Mouse (Mus musculus) heart, postnatal 4 days (tissue): Measurements from ENCODE around the gene AA986860. TPM values are rescaled to one million over a fixed set of nuclear protein-coding genes. Genes with fewer than 3 reads are reported as not detected.

ENCODE experiments used
- DNase-seq: peaks from one replicate; pipeline ENCODE4 v3.0.0; 2021
- total RNA-seq, 2 experiments: library from RNA; stranded (reverse); gene quantifications; 2 replicates each; pipeline ENCODE4 v1.2.3; 2021

AA986860 gene
- total RNA-seq = under 1 TPM; 0.79 to 0.97 TPM

DNA sequence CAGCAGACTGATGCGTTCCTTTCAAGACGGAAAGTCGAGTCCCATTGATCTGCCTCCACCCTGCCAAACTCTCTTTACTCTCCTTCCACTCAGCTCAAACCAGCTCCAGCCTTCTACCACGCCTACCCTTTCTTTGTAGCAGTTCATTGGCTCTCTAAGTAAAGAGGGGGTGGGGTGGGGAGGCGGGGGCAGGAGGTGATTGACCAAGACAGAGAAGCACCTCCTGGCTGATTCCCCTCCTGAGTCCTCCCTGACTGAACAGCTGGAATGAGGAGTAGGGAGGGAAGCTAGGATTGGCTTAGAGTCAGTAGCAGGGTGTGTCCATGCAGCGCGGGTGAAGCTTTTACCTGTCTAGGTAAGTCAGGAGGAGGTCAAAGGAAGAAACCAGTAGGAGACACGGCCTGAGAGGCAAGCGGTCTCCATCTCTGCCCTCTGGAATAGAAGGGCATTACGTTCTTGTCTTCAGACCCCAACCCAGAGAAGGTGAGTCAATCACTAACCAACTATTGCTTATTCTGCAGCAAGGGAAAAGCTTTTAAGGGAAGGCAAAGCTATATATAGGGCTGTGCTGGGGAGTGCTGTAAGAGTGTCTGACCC is at the start of gene AA986860:
TSS of gene AA986860 (plus strand) at position 236 of the 597 bp plus-strand sequence.
- no peak for DNase-seq

DNA sequence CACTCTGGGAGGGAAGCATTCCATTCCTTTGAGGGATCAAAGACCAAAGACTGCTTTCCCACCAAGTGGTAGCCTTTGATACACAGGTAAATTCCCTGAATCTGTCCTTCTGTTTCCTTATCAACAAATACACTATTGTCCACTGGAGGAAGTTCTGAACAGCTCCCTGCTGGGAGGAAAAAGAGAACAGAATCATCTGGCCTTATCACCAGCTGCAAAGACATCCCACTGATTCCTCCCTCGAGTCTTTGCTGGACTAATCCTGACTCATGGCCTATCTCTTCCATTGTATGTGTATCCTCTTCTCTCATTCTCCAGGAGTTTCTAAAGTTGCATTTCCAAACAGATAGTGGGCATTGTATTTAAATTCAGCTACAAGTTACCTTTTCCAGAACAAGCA is 47.9 kb upstream of the AA986860 start:
- no peak for DNase-seq

DNA sequence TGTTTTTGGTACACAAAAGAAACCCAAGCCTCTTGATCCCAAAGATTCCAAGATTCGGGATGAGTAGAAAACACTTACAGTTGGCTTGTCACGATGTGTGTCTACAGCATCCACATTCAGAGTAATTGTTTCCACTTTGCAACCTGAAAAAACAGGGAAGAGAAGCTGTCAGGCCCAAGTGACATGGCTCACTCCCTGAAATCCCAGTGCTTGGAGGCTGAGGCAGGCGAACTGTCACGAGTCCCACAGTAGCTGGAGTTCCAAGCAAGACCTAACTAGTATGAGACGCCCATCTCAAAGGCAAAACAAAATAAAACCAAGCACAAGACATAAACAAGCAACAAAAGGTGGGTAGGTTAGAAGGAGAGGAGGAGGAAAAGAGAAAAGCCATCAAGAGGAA is 33.2 kb upstream of the AA986860 start:
- no peak for DNase-seq

DNA sequence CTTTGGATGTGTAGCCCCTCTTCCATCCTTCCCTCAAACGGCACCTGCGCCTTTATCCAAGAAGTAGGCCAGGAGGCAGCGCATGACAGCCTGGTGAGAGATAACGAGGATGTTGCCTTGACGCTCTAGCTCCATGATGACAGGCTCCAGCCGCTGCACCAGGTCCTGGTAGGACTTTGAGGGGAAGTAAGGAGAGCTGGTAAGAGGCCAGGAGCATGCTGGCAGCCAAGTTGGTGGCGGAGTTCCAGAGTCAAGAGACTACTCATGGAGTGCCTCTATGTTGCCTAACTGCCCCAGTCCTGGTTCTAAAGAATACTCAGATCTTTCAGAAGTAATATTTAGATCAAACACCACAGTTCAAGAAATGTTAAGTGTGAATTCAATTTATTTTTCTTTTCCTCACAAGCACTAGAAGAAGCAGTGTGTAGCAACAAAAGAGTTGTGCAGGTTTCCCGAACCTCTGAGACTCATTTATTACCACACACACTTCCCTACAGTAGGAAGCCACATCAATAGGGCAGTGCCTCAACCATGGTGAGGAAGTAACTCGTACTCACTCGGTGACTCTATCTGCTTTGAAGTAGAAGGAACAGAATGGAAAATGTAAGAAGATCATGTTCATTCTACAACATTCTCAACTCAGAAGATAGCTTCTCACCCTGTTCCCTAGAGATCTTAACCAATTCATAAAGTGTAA is 31.7 kb upstream of the AA986860 start:
- DNase-seq = peak; percentile 85

DNA sequence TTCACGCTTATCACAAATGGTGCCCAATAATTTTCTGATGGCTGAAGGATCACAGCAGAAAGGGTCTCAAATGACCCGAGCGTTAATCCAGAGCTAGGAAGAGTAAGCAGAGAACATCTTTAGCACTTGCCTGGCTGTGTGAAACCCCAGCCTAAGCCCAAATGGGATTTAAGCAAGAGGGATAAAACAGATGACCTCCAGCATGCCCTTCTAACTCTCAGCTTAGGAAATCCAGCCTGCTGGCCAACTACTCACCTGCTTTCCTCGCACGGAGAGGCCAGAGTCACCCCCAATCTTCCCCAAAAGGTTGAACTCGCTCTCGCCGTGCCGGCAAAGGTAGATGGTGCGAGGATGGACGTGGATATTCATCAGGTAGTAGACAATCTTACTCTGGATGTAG is 29.8 kb upstream of the AA986860 start:
- DNase-seq = no peak

DNA sequence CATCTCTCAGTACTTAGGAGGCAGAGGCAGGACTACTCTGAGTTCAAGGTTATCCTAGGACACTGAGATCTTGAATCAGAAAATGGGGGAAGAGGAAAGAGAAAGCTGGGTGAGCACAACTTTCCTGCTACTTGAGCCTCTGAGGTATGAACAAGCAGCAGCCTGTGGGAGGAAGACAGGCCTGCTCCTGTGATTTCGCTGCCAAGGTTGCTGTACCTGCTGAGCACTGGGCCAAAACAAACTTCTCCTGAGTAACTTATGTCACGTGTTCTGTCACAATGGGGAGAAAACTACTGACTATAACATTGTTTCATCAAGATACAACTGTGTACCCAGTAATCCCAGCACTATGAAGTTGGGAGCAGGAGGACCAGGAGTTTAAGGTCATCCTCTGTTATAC is 28.2 kb upstream of the AA986860 start:
- no peak for DNase-seq

DNA sequence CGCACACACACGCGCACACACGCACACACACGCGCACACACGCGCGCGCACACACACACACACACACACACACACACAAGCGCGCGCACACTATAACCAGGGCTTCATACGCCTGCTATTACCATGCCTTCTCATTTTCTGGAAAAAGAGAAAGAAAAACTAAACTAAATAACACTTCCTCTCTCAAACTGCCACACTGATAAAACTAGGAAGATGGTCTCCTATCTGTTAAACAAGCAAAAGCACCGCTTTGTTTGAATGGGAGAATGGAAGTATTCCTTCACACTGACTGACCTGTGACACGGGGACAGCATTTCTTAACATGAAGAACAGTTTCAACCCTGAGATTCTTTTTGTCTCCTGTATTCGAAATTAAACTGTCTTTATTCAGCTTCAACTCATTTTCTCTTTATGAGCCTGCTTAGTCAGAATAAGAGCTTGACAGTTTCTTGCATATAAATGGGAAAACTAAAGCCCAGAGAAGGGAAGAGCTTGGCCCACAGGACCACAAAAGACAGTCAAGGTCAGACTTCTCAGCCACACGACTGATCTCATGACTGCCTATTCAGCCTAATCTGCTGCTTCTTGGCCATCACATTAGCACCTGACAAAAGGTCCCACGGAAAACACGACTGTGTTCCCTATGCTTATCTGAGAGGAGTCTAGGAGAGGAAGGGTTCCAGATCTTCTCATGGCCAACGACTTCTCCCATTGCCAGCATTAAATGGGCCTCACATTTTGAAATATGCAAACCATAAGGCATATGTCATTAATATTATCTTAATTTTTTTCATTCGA is 21.3 kb upstream of the AA986860 start:
- DNase-seq = no peak

DNA sequence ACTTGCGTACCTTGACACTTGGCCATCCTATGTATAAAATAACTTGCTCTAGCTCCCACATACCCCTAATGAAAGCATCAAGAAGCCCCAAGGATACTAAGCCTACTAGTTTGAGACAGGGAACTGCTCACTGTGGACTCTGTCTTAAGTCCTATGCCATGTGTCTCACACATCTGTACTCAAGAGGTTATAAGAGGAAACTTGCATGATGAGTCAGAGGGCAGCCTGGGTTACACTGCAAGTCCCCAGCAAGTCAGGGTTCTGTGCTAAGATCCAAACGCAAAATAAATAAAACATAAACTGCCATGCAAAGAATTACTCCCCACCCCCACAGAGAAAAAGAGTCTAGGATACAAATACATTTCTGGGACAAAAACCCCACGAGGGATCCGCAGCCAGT is 17.7 kb upstream of the AA986860 start:
- DNase-seq = no peak

DNA sequence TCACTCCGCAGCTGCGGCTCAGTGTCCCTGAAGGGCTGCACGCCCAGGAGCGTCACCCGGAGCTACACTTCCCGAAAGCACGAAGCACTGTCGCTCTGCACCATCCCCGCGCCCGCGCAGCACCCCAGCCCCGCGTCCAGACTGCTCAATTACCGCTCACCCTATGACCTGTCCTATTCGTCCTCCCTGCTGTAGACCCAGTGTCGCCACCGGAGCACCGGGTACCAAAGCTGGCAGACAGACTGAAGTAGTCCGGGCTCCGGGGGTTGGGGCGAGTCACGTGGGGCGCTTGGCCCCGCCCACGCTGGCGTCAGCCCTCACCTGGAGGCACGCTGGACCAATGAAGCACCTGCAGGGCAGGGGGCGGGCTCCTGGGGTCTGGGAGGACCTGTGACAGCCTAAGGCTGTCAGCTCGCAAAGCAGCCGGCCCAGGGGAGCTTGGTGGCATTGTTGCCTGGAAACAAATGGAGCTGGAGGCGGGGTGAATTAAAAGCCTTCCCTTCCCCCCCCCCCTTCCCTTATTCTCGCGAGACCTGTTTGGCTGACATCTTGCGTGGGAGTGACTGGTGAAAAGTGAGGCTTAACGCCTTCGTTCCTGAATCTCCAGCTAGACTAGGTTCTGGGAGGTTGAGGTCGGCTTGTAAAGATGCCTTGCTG is 16.1 kb upstream of the AA986860 start, which contains the start of gene Gm29427:
TSS of gene Gm29427 (minus strand) at position 239 of the 657 bp plus-strand sequence.
- DNase-seq = peak; percentile 92

DNA sequence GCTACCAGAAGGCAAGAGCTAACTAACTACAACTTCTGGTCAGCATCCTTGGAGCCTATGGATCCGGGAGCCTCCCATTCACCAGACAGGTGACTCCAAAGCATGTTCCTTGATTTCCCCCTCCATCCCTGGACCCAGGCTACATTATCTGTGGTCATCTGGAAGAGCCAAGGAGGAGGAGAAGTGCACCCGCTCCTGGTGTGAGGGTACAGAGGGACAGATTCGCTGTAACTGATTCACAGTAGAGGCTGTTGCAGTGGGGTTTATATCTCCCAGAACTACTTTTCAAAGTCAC is 15.6 kb upstream of the AA986860 start:
- no peak for DNase-seq

DNA sequence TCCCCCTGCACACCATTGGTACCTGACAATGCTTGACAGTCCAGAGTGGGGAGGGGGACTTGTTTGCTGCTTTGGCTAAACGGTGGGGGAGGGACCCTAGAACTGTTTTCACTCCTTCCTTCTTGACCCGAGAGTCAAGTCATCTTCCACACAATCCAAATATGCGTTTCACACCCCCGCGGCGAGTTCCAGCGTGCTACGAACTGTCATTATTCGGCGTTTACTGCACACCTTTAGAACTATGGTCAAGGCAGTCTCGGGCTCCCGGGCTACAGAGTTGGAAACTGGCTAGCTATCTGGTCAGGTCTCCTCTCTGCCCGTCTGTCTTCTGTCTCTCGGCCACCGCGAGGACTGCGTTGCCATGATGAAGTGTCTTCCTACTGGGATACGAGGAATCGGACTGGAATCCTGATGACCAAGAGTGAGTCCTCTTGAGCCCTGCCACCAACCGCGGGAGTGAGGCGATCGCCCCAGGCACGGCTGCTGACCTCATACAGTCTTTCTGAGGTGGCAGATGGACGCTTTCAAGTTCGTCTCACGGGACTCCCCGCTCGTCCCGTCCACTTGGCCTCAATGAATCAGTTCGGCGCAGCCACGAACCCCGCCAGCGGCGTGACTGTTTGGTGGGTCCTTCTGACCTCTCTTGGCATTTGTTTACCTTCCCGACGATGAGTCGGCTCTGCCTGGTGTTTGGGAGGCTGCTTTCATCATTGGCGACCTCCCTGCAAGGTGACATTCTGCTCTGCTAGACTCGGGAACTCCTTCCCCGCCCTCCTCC is 15.1 kb upstream of the AA986860 start:
- peak; percentile 54 for DNase-seq

DNA sequence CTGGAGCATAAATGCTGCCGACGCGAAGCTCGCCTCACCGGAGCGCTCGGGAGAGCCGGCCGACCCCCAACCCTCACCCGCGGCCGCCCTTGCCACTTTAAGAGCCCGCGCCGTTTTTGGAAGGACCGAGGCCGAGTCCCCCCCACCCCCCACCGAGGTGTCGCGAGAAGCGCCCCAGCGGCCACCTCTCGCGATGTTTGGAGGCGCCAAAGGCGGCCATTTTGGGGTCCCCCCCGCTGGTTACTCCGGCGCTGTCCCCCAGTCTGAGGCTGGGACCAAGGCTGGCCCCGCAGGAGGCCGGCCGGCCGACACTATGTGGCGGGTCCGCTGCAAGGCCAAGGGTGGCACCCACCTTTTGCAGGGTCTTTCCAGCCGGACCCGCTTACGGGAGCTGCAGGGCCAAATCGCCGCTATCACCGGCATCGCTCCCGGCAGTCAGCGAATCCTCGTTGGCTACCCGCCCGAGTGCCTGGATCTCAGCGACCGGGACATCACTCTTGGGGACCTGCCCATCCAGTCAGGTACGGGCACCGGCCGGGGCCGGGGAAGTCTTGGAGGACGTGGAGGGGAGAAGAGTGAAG is 14.4 kb upstream of the AA986860 start, which contains the start of gene Yod1:
TSS of gene Yod1 (plus strand) at position 37 of the 581 bp plus-strand sequence.
- peak; percentile 95 for DNase-seq

DNA sequence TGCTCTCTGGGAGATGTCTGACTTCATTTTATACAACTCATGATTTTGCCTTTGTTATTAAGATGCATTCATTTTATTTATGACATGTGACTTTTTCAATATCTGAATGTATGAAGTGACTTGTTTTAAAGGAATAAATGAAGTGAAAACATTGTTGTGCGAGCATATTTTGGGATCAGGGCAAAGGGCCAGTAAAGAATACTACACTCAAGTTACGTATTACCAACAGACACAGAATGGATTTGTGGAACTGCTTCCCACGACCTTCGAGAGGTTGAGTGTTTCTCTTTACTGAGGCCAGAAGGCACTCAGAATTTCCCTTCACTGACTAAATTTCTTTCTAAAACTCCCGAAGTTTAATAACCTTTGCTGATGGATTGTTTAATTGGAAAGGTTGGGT is 7.6 kb upstream of the AA986860 start:
- no peak for DNase-seq

DNA sequence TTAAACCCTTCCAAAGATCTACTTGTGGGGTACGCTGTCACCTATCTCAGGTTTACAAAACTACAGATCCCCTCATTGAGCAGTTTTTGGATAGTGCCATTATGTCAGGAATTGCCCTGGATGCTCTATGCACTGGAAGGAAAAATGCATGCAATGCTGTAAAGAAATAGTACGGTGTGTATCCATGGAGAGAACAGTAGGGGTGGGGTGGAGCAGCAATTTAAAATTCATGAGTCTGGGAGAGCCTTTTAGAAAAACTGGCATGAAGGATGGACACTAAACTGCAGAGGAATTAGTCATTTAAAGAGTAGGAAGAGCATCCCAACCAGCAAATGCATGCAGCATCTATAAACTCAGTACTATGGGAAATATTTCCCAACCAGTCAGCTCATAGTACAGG is 5.4 kb upstream of the AA986860 start:
- DNase-seq = no peak

DNA sequence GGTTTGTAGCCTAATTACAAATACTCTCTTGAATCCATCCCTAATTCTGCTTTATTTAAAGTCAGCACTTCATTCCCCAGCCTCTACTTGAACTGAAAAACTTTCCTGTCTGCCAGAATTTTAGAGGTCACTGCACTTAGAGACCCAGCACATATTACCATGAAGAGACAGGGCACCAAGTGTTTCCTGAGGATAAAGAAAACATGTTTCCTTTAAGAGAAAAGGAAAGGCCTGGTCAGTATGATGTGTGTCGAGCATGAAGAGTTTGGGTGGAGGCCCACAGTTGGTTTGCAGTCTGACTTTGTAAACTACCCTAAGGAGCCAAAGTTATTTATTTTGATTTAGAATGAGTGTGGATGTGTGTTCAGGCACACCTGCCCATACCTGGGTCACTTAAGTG is 3.7 kb upstream of the AA986860 start:
- no peak for DNase-seq

DNA sequence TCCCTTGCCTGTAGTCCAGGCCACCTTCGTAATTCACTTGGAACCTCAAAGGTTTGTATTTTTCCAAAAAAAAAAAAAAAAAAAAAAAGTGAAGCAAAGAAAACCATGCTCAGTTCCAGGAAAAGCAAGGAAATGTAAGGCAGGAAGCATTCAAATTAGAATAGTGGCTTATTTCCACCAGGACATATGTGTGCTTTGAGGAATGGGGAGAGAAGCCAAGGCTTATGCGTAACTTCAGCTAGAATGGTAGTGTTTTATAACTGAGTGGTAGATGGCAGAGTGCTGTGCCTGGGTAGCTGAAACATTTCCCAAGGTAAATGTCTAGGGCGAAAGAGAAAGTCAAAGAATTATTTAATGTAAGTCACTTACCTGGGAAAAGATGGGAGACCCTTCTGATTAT is 3.1 kb upstream of the AA986860 start:
- no peak for DNase-seq

DNA sequence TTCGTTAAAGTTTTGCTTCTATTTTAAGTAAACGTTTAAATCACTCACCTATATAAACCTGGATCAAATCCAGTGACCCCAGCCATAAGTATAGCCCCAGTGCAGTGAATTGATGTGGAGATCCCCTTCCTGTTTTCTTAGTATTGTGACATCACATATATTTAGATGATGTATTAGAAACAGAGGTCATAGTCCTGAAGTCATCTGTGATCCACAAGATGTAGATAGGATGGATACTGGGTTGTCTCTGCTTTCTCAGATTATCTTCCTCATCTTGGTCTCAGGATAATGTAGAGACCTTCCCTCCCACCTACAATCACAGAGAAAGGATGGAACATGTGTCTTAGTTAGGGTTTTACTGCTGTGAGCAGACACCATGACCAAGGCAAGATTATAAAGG is 2.6 kb upstream of the AA986860 start, which contains the start of gene Pfkfb2:
TSS of gene Pfkfb2 (minus strand) at position 101 of the 400 bp plus-strand sequence.
- DNase-seq = no peak

DNA sequence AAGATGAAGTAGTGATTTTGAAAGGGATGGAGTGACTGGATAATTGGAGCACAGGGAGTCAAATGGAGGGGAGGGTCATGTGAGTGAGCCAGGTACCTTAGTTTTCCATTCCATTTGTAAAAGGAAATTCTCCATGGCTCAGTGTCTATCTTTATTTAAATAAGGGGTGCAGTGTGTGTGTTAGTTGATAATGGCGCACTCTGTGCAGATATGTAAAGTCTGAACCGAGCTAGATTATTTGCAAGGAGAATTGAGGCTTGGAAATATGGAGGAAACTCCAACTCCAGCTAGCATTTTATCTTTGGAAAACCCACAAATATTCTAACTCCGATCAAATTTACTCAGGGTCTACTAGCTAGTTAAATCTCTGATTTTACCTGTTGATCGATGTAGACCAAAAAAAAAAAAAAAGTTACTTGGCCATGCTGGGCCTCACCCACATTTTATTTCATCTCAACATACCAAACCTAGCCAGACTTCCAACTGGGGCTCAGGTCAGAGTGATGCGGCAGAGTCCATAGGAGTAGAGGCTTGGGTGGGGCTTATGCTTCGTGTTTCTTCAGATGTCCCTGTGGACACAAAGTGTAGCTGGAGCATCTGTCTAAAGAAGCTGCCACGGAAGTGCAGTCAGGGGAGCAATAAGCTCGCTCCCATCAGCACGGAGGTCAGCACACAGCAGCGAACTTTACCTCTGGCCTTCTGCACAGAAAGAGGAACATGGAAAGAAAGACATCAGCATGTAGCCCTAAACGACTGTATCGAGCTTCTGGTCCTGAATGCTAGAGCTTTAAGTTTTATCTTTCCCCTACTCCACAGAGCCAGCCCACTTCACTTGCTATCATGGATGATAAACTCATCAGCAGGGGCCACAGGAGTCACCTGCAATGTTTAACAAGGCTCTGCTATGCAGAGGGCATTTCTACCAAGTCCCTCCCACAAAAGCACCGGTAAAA is 1.2 kb downstream of the AA986860 start:
- no peak for DNase-seq

DNA sequence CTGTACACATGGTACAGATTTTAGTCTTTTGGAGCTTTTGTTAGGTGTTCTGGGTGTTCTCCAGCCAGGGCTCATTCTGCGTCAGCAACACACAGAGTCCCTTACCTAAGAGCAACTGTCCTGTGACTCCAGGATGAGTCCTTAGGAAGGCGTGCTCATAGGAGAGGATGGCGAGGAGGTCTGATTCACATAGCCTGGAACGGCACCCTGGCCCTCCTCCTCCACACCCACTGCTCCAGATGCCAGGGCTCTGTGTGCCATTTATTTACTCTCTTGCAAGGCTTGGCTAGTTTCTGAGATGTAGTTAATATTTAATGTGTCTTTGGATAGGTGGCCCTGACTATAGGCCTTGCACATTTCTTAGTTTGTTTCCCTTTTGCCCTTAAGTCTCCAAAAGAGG is 1.9 kb downstream of the AA986860 start:
- DNase-seq = no peak

DNA sequence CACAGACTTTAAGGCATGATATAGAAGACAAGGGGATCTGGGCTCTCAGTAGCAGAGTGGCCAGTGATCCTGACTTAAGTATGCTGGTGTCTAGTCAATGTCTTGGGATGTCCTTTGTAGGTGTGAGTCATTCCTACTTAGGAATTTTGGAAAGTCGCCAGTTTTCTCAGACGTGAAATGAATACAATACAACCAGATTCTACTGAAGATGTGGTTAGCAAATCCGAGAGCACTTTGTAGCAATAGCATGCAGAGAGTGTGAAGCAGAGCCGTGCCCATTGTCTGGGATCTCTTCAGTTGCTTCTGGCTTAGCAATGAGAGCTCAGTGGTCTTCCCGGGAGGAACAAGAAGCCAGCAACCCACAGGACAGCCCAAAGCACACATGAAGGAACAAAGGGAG is 2.7 kb downstream of the AA986860 start:
- no peak for DNase-seq

DNA sequence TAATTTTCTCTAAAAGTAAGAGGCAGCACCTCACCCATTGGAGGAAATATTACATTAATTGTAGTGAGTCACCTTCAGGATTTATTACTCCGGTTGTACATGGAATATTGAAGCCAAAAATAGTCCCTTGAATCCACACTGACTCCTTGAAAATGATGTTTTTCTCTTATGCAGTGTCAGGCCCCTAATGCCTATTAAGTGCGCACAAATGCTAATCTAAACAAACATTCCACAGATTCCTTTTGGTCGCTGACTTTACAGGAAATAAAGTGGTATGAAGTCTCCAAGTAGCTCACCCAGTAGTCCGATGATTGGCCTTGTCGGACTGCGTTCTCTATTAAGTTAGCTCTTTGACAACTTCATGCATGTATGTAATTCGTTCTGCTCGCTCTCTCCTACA is 3.1 kb downstream of the AA986860 start:
- DNase-seq = no peak
